Mouse (Mus musculus) lung, postnatal 36 days (tissue): Measurements from ENCODE around the gene Ccdc65.

Experiments
- DNase-seq: peaks from one replicate; pipeline ENCODE4 v3.0.0; 2022; ENCODE audit warnings: mixed read lengths

The Ccdc65 gene

DNA sequence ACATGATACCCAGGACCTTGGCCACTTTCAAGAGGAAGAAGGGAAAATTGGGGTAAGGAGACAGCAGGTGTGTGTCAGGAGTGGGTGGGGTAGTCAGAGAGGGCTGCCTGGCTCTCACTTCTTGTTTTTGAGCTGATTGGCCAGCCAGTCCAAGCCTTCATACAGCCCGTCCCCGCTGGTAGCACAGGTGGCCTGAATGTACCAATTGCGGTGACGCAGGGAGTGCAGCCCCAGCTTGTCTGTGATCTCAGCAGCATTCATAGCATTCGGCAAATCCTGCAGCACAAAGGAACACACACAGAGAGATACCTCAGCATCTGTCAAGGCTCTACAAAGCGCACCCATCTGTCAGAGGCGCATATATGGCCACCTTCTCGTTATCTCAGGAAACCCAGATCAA, 32.2 kb downstream of the Ccdc65 start:
- DNase-seq: no peak

DNA sequence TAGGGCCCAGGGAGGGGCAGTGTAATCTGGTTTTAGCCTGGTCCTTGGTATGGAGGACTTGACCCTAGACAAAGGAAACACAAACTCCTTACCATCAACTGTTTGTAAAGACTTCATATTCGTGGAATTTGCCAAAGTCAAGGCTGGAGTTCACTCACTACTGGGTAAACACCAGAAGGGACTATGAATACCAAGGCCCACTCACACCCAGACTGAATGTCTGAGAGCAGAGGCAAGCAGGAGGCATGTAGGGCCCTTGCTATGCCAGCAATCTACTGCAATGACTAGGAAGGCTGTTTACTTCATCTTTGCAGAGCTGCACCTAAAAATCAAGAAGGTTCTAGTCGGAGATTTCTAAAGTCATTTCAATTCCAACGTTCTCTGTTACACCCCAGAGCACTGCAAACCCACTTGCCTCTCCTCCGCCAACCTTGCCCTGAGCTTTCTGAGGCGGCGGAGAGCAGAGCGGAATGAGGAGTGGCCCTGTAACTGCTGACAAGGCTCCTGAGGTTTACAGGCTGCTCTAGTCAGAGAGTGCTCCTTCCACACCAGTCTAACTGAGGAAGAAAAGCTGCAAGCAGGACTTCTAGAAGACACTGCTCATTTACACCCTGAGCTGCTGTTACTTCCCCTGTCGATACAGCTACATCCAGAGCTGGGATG, 34.9 kb downstream of the Ccdc65 start:
- DNase-seq: peak; percentile 48

- peak; percentile 44 for DNase-seq
Observed at GRCm38 (mm10) chr15:98743863-98744262, 35.9 kb downstream of the Ccdc65 start.

DNA sequence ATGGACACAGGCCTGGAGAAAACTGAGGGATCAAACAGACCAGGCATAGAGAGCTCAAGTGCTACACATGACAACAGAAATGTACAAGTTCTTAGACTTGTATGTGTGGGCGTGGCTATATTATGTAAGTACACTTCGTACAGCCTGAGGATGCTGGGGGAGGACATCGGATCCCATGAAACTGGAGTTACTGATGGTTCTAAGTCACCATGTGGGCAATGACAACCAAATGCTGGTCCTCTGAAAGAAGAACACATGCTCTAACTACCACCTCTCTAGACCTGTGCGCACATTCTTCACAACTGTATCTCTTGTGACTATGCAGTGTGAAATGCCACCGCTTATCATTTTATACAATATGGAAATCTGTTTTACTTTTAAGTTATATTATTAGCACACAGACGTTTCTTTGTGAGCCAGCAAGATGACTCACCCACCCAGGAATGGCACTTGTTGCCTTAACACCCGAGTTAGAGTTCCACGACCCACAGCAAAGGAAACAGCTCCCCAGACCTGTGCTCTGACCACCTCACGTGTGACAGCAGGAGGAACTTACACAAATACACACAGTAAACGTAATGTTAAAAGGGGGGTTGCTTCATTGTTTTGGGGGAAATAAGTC, 38.4 kb downstream of the Ccdc65 start:
- peak; percentile 14 for DNase-seq

DNA sequence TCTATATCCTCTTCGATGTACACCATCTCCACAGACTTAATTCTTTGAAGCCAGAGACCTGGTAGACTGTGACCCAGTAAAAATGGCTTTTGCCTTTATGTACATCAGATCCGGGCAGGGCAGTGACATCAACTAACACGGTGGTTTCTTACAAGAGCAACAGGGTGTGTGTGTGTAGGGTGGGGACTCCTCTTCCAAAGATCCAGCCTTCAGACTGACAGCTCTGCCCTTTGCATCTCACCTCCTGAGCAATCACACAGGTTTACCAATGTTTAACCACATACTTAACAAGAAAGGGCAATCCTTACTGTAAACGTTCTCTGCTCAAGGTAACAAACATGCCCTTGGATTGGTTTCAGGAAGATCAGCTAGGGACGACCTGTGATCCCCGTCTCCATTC, 39.3 kb downstream of the Ccdc65 start:
- no peak for DNase-seq

DNA sequence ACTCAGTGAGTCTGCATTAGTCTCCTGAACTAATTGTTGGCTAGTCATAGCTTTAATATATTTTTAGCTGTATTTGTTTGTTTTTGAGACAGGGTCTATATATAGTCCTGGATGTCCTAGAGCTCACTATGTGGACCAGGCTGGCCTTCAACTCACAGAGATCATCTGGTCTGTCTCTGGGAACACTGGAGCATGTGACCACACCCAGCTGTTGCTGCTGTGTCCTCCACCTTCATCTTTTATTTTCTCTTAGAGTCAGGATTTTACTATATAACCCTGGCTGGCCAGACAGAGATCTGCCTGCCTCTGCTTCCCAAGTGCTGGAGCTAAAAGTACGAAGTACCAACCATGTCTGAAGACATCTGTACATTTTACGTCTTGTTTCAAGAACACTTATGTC, 41.1 kb downstream of the Ccdc65 start:
- DNase-seq: no peak

- DNase-seq: no peak
Observed at GRCm38 (mm10) chr15:98753021-98753423, 45.0 kb downstream of the Ccdc65 start.

DNA sequence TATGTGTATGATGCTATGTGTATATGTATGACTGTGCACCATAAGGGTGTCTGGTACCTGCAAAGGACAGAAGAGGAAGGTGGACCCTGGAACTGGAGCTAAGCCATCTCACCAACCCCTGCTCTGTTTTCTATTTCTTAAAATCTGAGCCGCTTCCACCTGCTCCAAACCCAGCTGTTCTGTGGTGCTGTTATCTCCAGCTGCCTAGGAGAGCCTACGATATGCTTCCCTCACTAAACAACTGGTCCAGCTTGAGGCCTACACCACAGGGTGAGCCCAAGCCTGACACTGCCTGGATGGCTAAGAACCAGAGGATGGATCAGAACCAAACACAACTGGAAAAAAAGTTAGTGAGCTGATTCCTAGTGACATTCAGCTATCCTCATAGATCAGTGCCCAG, 46.1 kb downstream of the Ccdc65 start:
- DNase-seq: no peak

- peak; percentile 82 for DNase-seq
Observed at GRCm38 (mm10) chr15:98762201-98762621, 54.2 kb downstream of the Ccdc65 start.

DNA sequence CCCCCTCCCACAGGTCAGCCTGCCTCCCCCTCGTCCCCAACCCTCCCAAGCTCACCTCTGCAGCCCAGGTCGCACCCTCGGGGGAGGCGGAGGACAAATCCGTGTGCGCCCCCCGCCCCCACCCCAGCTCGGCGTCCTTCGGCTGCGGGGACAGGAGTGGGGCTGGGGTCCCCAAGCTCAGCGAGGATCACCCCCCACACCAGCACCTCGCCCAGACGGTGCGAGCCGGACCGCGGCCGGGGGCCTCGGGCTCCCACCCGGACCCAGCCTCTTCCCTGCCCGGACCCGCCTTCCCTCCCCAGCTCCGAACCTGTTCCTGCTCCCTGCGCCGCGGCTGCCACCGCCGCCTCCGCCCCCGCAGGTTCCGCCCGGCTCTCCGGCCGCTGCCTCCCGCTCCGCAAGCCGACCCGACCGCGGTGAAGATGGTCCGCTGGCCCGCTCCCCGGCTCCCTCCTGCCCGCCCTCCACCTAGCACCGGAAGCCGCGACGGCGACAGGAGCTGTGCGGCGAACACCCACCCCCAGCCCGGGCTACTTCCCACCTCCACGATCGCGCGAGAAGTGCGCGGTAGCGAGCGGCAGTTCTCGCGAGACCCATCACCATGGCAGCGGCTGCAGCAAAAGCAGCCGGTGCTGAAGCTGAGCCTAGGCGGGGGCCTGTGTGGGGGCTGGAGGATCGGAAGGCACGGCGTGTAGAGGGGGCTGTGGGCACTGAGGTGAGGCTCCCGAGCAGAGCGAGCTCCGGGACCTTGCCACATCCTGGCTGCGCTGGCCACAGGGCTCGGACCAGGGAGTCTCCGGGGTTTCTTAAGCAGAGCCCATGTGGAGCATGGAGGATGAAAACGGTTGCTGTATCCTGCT, 54.9 kb downstream of the Ccdc65 start, which contains the start of gene Arf3:
Gene Arf3, minus strand, starts transcription at position 545 of the 860 bp plus-strand sequence.
- peak; percentile 97 for DNase-seq

DNA sequence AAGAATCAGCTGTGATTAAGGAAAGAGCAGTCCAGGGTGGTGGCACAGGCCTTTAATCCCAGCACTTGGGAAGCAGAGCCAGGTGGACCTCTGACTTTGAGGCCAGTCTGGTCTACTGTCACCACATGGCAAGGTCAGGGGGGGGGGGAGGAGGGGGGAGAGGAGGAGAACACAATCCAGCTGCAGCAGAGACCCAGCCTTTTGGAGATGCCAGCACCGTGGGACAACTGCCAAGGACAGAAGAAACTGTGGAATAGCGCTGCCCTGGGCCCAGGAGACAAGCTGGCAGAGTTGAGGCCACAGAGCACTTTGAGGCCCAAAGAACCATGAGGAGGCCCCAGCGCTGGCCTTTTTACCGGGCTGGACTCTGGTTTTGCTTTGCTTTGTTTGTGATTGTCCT, 57.9 kb downstream of the Ccdc65 start:
- DNase-seq: no peak

GRCm38 (mm10) chr15:98768259-98768658, 60.3 kb downstream of the Ccdc65 start:
- no peak for DNase-seq

DNA sequence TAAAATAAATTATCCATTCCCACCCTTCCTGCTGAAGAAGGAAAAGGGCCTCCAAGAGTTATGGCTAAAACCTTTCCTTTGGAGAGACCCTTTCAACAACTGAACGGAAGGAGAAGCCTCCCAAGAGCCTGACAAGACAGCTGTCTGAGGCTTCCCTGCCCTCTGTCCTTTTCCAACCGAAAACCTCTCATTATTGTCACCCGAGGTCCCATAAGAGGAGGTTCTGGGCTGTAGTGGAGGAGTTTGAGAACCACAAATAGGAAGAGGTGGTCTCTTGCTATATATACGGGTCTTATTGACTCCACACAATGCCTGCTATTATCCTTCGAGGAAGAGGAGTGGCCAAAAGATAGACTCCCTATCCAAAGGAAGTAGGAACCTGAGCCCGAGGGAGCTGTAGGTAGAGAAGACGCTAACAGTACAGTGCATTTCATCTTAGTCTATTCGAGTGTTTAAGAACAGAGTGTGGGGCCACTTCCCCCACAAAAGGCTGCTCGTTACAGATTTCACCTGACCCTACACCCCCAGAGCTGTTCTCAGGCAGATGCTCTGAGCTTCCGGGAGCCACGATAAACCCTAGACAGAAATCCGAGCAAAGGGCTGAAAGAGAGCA, 63.9 kb downstream of the Ccdc65 start:
- DNase-seq: no peak

GRCm38 (mm10) chr15:98772511-98773211, 64.7 kb downstream of the Ccdc65 start:
- peak; percentile 44 for DNase-seq
